Mouse (Mus musculus): Measurements from ENCODE around the gene Fam47e.

Gene Fam47e

GRCm38 (mm10) chr5:92604452-92605247 lies 49.8 kb downstream of the Fam47e start:
- DNase-seq = no peak

- DNase-seq = no peak
Measured at GRCm38 (mm10) chr5:92607492-92608229, 52.8 kb downstream of the Fam47e start.

DNA sequence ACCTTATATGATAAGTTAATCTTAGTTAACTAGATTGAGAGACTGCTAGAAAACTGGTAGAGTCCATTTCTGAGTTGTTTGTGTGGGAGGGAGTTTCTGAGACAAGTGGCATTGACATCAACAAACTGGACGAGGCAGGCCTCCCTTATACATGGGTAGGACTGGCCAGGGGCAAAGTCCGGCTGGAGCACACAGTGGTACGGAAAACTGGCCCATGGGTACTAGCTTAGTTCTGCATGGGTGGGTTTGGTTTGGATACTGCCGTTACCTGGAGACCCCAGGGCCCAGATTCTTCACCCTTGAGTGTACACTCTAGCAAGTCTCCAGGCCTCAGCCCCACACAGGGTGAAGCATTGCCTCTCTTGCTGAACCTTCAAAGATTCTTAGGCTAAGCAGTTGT lies 57.9 kb downstream of the Fam47e start:
- DNase-seq = no peak

DNA sequence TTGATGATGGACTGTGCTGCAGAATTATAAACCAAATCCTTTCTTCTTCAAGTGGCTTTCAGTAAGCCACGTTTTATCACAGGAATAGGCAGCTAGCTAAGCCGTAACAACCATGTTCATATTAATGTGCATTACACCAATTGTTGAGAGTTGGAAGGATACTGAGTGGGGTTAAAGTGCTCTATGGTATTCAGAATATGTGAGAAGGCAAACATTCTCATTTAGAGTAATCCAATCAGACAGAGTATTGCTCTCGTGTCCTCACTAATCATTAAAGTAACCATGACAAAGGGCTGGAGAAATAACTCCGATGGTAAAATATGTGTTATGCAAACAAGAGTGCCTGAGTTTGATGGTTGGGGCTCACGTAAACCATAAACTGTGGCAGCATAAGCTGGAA lies 67.0 kb downstream of the Fam47e start:
- DNase-seq = no peak

DNA sequence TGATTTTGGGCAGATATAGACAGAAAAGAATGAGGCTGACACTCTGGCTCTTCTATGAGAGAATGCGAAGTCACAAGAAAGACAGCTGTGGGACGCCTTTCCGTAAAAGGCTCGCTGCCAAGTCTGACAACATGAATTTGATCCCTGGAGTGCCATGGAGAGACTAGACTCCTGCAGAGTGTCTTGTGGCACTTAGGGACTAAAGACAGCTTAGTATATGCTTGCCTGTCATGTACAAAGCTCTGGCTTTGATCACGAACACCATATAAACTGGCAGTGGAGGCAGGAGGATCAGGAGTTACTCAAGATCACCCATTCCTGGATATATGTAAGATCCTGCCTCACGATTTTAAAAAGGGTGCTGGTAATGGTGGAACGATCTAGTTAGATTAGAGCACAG lies 73.0 kb downstream of the Fam47e start:
- DNase-seq = no peak

DNA sequence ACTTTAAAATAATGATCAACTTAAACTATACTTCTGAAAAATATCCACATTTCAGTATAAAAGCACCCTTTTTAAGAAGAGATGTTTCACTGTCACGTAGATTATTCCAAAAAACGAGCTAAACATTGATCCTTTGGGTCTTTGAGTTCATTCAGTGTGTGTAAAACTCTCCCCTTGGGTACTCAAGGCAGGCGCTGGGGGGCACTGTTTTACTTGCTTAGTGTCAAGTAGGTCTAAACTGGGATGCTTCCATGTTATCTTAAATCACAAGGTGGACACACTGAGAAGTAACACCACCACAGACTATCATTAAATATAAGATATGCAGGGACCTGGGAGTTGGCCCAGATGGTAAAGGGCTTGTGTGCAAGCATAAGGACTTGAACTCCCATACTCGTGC lies 78.7 kb downstream of the Fam47e start:
- peak; percentile 39 for DNase-seq

DNA sequence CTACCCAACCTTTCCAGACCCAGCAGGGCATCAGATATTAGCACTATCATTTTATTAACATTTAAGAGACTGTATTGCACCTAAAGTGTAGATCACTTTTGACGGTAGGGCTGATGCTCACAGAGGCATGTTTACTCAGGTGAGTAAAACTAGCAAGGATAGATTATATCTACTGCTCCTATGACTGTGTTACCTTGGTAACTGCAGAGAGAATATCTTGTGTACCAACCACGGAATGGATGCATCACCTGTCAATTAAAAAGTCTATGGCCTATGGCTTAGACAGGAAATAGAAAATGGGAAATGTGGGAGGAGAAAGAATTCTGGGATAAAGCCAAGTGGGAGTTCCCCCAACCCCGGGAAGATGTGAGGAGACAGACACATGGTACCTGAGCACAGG lies 80.0 kb downstream of the Fam47e start:
- DNase-seq = no peak

GRCm38 (mm10) chr5:92635891-92636290 lies 81.0 kb downstream of the Fam47e start:
- no peak for DNase-seq

- no peak for DNase-seq
Measured at GRCm38 (mm10) chr5:92640861-92641260, 86.0 kb downstream of the Fam47e start.
